Mouse (Mus musculus) neural tube, embryonic 10.5 days (tissue): ENCODE results near the gene Omp.
"Not testable (repeated sequence)": the region's sequence is repeated elsewhere in the genome, so short reads cannot be mapped to it uniquely, and the experiment has no call there.

Source experiments
- DNase-seq: peaks from one replicate; pipeline ENCODE4 v3.0.0-alpha.2; 2017; ENCODE audit warnings: low spot score; ENCODE audit errors: extremely low spot score

Gene Omp

DNA sequence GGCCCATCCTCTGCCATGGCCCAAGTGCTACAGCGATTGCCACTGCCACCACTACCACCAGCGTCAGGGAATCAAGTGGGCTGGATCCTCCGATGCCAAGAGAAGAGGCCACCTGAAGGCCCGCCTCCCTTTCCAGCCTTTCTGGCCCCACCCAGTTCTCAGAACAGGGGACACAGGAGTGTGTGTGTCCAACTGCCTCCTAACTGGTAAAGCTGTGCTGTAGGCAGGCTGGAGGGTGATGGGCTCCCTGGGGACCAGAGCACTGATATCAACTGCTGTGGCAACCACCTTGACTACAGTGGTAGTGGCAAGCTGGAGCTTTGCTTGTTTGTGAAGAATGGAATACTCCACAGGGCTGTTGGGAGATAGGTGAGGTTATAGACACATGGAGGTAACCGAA, at the start of gene Omp:
Omp (minus strand) TSS at position 101 of the 400 bp plus-strand sequence.
- no peak for DNase-seq

DNA sequence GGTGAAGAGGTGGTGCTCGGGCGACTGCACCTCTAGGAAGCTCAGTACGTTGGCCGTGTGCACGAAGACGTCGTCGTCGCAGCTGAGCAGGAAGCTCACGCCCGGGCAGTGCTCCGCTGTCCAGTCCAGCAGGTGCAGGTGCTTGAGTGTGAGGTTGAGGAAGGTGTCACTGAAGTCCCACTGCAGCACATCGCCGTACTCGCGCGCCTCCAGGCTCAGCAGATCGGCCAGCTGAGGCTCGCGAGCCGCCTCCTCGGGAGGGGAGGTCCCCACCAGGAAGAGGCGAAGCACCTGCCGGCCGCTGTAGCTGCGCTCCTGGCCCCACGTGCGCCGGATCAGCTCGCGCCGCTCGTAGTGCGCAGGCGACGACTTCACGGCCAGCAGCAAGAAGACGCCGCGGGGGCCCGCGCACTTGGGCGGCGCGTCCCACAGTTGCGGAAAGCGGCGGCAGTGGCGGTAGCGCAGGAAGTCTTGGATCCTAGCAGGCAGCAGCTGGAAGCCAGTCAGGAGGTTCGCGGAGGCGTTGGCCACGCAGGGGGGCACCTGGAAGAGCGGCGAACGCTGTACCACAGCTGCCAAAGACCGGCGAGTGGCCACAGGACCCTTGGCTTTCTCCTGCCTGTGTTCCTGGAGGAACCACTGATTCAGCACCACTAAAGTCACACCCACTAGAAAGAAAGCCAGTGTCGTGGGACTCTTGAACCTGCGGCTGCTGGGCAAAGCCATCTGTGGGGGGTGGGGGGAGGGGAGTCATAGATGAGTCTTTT, 48.9 kb upstream of the Omp start:
- DNase-seq = no peak

DNA sequence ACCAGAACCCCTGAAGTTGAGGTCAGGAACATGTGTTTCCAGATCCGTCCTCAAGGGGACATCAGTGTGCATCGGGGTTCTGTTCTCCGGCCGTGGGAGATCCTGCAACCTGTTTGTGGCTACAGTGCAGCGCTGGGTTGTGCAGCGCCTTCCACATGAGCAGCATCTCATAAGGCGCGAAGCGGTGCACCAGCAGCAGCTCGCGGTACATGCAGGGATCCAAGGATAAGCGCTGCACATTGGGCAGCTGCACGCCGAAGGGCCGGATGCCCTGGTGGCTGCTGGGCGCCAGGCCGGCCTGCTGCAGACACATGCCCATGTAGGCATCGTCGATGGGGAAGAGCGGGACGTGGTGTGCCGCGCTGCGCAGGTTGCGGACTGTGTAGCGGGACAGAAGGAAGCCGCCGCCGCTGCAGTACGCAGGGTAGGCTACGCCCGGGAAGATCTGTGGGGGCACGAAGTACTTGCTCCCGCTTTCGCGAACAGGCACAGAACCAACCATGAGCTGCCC, 48.3 kb upstream of the Omp start:
- peak; percentile 60 for DNase-seq

DNA sequence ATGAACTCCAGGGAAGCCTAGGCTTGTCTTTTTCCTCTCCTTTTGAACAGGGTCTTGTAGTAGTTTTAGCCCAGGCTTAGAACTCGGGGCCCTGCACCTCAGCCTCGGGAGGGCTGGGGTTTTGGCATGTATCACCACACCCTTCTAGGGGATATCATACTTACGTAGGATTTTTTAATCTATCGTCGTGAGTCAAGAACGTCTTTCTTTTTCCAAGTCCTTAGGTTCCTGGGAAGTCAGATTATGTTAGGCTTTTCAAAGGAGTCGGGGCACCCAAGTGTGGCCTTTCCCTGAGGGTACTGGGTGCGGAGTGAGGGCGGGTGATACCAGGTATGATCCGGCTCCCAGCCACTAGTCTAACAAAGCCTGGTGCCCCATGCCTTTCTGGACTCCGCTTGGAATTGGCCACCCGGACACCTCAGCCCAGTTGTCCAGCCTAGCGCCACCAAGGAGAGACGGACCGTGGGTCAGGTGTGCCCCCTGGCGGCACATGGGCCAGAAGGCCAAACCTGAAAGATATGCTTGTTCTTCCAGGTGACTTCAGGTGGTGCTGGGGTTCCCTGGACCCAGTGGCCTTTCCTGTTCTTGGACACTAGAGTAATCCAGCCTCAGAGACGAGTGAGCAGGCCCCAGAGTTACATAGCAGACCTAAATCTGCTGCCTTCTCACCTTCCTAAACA, 46.4 kb upstream of the Omp start:
- DNase-seq = no peak

GRCm38 (mm10) chr7:98190578-98190977, 45.3 kb upstream of the Omp start:
- no peak for DNase-seq

- no peak for DNase-seq
Measured at GRCm38 (mm10) chr7:98189745-98190144, 44.4 kb upstream of the Omp start.

DNA sequence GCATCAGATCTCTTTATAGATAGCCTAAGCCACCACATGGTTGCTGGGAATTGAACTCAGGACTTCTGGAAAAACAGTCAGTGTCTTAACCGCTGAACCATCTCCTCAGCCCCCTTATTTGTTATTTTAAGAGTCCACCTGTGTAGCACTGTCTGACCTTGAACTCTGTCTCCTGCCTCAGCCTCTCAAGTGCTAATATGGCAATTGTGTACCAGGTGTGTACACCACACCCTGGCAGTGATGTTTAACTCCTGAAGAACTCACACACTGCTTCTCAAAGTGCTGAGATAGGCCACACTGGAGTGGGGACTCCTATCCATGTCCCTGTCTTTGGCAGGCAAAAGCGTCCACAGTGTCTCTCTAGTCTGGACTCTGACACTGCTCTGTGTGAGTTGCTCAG, 43.4 kb upstream of the Omp start:
- no peak for DNase-seq

- no peak for DNase-seq
Measured at GRCm38 (mm10) chr7:98188238-98188637, 42.9 kb upstream of the Omp start.

DNA sequence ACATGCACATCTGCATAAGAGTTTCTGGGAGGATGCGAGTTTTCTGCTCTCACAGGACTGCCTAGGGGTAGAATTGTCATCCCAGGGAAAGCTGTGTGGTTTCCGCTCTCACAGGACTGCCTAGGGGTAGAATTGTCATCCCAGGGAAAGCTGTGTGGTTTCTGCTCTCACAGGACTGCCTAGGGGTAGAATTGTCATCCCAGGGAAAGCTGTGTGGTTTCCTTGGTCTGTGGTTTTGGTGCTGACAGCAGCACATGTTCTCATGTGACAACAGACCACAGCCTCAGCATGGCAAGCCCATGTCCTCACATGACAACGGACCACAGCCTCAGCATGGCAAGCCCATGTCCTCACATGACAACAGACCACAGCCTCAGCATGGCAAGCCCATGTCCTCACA, 42.0 kb upstream of the Omp start:
- DNase-seq = not testable (repeated sequence)

DNA sequence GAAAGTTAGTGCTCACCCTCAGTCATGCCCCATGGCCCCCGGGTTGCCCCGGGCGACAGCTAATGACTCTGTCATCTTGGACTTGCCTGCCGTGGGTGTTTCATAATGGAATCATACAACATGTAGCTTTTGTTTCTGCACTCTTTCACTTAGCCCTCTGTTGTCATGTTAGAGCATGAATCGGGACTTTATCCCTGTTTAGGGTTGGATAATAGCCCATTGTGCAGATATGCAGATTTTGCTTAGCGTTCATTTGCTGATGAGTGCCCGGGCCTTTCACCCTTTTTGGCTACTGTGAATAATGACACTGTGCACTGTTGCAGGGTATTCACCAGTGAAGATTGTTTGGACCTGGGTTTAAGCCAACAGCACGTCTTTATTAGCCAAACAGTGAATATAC, 41.3 kb upstream of the Omp start:
- no peak for DNase-seq

- no peak for DNase-seq
Measured at GRCm38 (mm10) chr7:98185326-98185725, 40.0 kb upstream of the Omp start.

- DNase-seq = no peak
Measured at GRCm38 (mm10) chr7:98178560-98179231, 33.4 kb upstream of the Omp start.

DNA sequence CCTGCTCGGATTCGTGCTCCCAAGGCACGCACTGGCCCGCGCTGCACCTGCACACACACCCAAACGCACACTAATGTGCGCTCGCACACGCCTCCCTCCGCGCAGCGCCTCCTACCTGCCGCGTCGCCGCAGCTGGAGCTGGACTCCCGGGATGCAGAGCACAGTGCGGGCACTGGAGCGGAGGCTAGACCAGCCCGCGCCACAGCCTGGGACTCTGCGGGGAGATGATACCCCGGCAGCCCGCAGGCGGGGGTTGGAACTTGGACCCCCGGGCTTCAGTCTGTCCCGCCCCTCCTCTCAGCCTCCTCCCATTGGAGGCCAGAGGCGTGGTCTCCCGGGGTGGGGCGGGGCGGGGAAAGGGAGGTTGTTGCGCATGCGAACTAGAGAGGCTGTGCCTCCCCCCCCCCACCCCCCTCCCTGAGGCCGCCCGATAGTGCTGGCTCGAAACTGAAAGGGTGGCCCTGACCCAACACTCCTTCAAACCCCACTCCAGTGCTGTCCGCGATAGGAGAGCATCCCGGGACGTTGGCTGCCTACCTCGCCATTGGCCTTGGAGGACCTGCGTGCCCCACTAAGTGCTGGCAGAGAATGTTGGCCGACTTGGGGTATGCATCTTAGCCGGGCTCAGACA, 32.7 kb upstream of the Omp start, which contains the start of gene Capn5:
Capn5 (minus strand) TSS at position 346 of the 631 bp plus-strand sequence.
- DNase-seq = peak; percentile 84

- DNase-seq = no peak
Measured at GRCm38 (mm10) chr7:98177566-98177928, 32.2 kb upstream of the Omp start.

- DNase-seq = no peak
Measured at GRCm38 (mm10) chr7:98177071-98177485, 31.8 kb upstream of the Omp start.

DNA sequence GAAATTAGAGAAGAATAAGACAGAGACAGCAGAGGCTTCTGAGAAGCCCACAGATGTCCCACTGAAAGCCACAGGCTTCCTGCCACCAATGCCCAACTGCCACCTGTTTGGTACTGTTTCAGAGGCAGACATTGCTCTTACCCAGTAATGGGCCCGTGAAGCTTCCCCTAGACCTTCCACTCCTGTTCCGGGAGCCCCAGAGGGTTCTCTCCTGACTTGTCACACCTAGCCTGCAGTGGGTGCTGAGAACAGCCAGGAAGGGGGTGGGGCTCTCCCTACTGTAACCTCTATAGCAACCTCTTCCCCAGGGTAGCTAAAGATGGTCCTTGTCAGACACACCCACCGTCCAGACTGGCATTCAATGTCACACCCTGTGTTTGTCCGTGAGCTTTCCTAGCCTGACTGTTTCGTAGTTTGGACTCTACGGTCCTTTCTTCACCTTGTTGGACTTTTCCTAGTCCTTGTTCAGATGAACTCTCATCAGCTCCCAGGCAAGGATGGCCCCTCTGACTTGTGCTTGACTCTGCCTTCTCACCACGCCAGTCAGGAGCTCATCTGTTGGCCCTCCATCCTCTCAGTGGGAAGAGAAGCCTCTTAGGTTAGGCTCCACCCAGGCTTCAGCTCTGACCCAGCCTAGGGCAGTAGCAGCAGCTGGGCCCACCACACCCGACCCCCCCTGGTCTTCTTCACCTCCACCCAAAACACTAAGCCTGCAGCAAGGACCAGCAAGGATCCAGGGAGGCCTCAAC, 31.2 kb upstream of the Omp start:
- no peak for DNase-seq

- DNase-seq = no peak
Measured at GRCm38 (mm10) chr7:98174883-98175755, 29.8 kb upstream of the Omp start.

DNA sequence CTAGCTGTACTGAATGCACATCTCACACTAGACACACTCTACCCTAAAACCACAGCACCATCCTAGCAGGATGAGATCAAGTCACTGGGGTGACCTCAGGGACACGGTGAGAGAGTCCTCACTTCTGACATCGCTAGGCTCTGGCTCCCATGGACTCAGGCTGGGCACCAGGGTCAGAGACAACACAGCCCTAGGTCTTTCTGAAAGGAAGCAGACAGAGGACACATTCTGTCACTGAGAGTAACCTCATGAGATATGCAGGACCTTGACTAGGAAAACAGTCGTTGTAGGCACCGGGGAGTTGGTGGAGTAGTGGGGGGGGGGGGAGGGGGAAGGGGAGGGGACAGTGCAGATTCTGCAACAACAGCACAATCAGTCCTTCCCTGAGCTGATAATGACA, 28.1 kb upstream of the Omp start:
- no peak for DNase-seq

GRCm38 (mm10) chr7:98172661-98173060, 27.4 kb upstream of the Omp start:
- no peak for DNase-seq
